Mouse (Mus musculus) ES-E14 (cell line): ENCODE measurements around the gene Lhcgr. TPM values are rescaled to one million over a fixed set of nuclear protein-coding genes. Genes with fewer than 3 reads are reported as not detected.

Experiments
- DNase-seq: peaks from one replicate; pipeline ENCODE4 v3.0.0-alpha.2; 2013; ENCODE audit warnings: low read depth, low spot score
- H3K27ac ChIP-seq: 2 replicates; pipeline ENCODE4 v1.5.1; 2012; ENCODE audit warnings: low read depth, mild to moderate bottlenecking, low read length, moderate library complexity, mixed read lengths; ENCODE audit not compliant: poor library complexity, insufficient read depth, severe bottlenecking
- H3K36me3 ChIP-seq: 2 replicates; pipeline ENCODE4 v1.6.1; 2012; ENCODE audit warnings: mild to moderate bottlenecking, low read length, moderate library complexity, mixed read lengths; ENCODE audit not compliant: control insufficient read depth, poor library complexity, insufficient read depth, severe bottlenecking
- H3K4me1 ChIP-seq, 2 experiments: fragments of 150-350 bp in 1 of 2; sonication (generic) in 1 of 2; 2 replicates each; pipeline ENCODE4 v1.6.1; 2012; ENCODE audit warnings: low read length in 2 of 2, mild to moderate bottlenecking in 1 of 2, mixed read lengths in 1 of 2; ENCODE audit not compliant: control insufficient read depth in 2 of 2, insufficient read depth in 2 of 2, poor library complexity in 1 of 2
- H3K4me3 ChIP-seq, 2 experiments: fragments of 150-350 bp in 1 of 2; sonication (generic) in 1 of 2; 2 replicates each; pipeline ENCODE4 v1.5.1; 2012; ENCODE audit warnings: low read length in 2 of 2, low read depth in 1 of 2, mild to moderate bottlenecking in 1 of 2, mixed read lengths in 1 of 2; ENCODE audit not compliant: insufficient read depth in 1 of 2, poor library complexity in 1 of 2, severe bottlenecking in 1 of 2
- H3K9ac ChIP-seq: 2 replicates; pipeline ENCODE4 v1.6.1; 2012; ENCODE audit warnings: low read depth, mild to moderate bottlenecking, low read length, mixed read lengths; ENCODE audit not compliant: poor library complexity, insufficient read depth, severe bottlenecking
- H3K9me3 ChIP-seq: fragments of 150-350 bp; sonication (generic); 2 replicates; pipeline ENCODE4 v1.6.1; 2012; ENCODE audit warnings: low read depth, mild to moderate bottlenecking, low read length; ENCODE audit not compliant: control insufficient read depth, insufficient read depth
- CHD2 ChIP-seq: IDR thresholded peaks from 2 replicates; pipeline ENCODE4 v1.6.1; 2014; ENCODE audit warnings: mild to moderate bottlenecking, low read depth, low read length, inconsistent platforms
- HCFC1 ChIP-seq: IDR thresholded peaks from 2 replicates; pipeline ENCODE4 v1.6.1; 2012; ENCODE audit warnings: low read length, inconsistent platforms, borderline replicate concordance; ENCODE audit not compliant: insufficient read depth
- MAFK ChIP-seq: IDR thresholded peaks from 2 replicates; pipeline ENCODE4 v1.6.1; 2014; ENCODE audit warnings: mild to moderate bottlenecking, low read depth, low read length, inconsistent platforms; ENCODE audit not compliant: insufficient read depth
- ZC3H11A ChIP-seq: IDR thresholded peaks from 2 replicates; pipeline ENCODE4 v1.6.1; 2012; ENCODE audit warnings: low read depth, mild to moderate bottlenecking, inconsistent platforms, low read length, borderline replicate concordance
- ZNF384 ChIP-seq: IDR thresholded peaks from 2 replicates; pipeline ENCODE4 v1.6.1; 2012; ENCODE audit warnings: low read depth, low read length, inconsistent platforms
- in situ Hi-C, 2 experiments: fragments of 600-800 bp; cut with MboI; formaldehyde crosslinking; loops; one replicate each; pipeline ENCODE4 v1.15.1; 2025; ENCODE audit warnings: low sequenced_read_pairs in 2 of 2, inconsistent platforms in 1 of 2; ENCODE audit not compliant: unreplicated experiment in 2 of 2
- total RNA-seq: library from RNA; depleted of rRNA; stranded (reverse); fragments of 300-350 nt; gene quantifications from 2 replicates; pipeline ENCODE4 v1.2.3, GENCODE M21; 2012

Gene Lhcgr
- total RNA-seq, 1 experiment = not detected

- no peak overlapping the region for H3K4me3 ChIP-seq
- in situ Hi-C loops = no loop called here
- H3K4me1 ChIP-seq = no peaks in the 10 kb centered on the region
- no peak for TF ChIP-seq MAFK
- TF ChIP-seq ZC3H11A = no peak
- TF ChIP-seq HCFC1 = no peak
- TF ChIP-seq CHD2 = no peak
- TF ChIP-seq ZNF384 = no peak
- no peaks in the 10 kb centered on the region for H3K9me3 ChIP-seq
- DNase-seq = no peak
- no peaks in the 10 kb centered on the region for H3K36me3 ChIP-seq
- no peak overlapping the region for H3K9ac ChIP-seq
- no peak overlapping the region for H3K27ac ChIP-seq
Observed at GRCm38 (mm10) chr17:88779148-88779547, 12.6 kb downstream of the Lhcgr start.

GRCm38 (mm10) chr17:88774103-88774526, 17.7 kb downstream of the Lhcgr start:
- DNase-seq = no peak
- no peaks in the 10 kb centered on the region for H3K36me3 ChIP-seq
- TF ChIP-seq ZNF384 (no peak), MAFK (no peak), CHD2 (no peak), ZC3H11A (no peak), HCFC1 (no peak)
- H3K9me3 ChIP-seq = no peaks in the 10 kb centered on the region
- in situ Hi-C loops = no loop called here
- no peak overlapping the region for H3K9ac ChIP-seq
- no peaks in the 10 kb centered on the region for H3K4me1 ChIP-seq
- no peak overlapping the region for H3K27ac ChIP-seq
- no peak overlapping the region for H3K4me3 ChIP-seq

- Histone ChIP-seq H3K4me3 (no peak overlapping the region), H3K9me3 (no peaks in the 10 kb centered on the region), H3K27ac (no peak overlapping the region), H3K4me1 (no peaks in the 10 kb centered on the region), H3K9ac (no peak overlapping the region), H3K36me3 (no peaks in the 10 kb centered on the region)
- no peak for TF ChIP-seq CHD2
- TF ChIP-seq MAFK = no peak
- TF ChIP-seq ZC3H11A = no peak
- TF ChIP-seq HCFC1 = no peak
- TF ChIP-seq ZNF384 = no peak
- DNase-seq = no peak
- in situ Hi-C loops = no loop called here
Observed at GRCm38 (mm10) chr17:88770081-88770480, 21.7 kb downstream of the Lhcgr start.

- Histone ChIP-seq H3K36me3 (no peaks in the 10 kb centered on the region), H3K4me1 (no peaks in the 10 kb centered on the region), H3K4me3 (no peak overlapping the region), H3K9ac (no peak overlapping the region), H3K27ac (no peak overlapping the region), H3K9me3 (no peaks in the 10 kb centered on the region)
- in situ Hi-C loops = no loop called here
- no peak for DNase-seq
- TF ChIP-seq ZNF384 (no peak), HCFC1 (no peak), CHD2 (no peak)
Observed at GRCm38 (mm10) chr17:88769283-88769859, 22.4 kb downstream of the Lhcgr start.

- Histone ChIP-seq H3K27ac (no peak overlapping the region), H3K4me1 (no peaks in the 10 kb centered on the region; a peak in 1 of 4 replicates), H3K4me3 (no peak overlapping the region), H3K36me3 (no peaks in the 10 kb centered on the region), H3K9me3 (no peaks in the 10 kb centered on the region), H3K9ac (no peak overlapping the region)
- DNase-seq = no peak
- in situ Hi-C loops = no loop called here
- TF ChIP-seq ZNF384 = no peak
- TF ChIP-seq CHD2 = no peak
- no peak for TF ChIP-seq MAFK
- no peak for TF ChIP-seq ZC3H11A
- no peak for TF ChIP-seq HCFC1
Observed at GRCm38 (mm10) chr17:88766857-88767256, 24.9 kb downstream of the Lhcgr start.
